Mouse (Mus musculus): ENCODE measurements around the gene Lpgat1.

GRCm38 (mm10) chr1:191720419-191720818 lies 2.8 kb downstream of the Lpgat1 start:
- no peak for TF ChIP-seq CTCF (IDR thresholded peaks at IDR 0.05; ENCODE audit: low read depth)
- TF ChIP-seq EP300 (IDR thresholded peaks at IDR 0.05; ENCODE audit: low read depth), result no peak
